Mouse (Mus musculus): ENCODE data around the gene Fbxl8.

The Fbxl8 gene

GRCm38 (mm10) chr8:105303874-105304273, 39.4 kb downstream of the Fbxl8 start:
- no peak for DNase-seq (ENCODE audit: low spot score in 2 of 2)

GRCm38 (mm10) chr8:105304325-105305210, 40.1 kb downstream of the Fbxl8 start:
- DNase-seq (ENCODE audit: low spot score in 2 of 2), result no peak

DNA sequence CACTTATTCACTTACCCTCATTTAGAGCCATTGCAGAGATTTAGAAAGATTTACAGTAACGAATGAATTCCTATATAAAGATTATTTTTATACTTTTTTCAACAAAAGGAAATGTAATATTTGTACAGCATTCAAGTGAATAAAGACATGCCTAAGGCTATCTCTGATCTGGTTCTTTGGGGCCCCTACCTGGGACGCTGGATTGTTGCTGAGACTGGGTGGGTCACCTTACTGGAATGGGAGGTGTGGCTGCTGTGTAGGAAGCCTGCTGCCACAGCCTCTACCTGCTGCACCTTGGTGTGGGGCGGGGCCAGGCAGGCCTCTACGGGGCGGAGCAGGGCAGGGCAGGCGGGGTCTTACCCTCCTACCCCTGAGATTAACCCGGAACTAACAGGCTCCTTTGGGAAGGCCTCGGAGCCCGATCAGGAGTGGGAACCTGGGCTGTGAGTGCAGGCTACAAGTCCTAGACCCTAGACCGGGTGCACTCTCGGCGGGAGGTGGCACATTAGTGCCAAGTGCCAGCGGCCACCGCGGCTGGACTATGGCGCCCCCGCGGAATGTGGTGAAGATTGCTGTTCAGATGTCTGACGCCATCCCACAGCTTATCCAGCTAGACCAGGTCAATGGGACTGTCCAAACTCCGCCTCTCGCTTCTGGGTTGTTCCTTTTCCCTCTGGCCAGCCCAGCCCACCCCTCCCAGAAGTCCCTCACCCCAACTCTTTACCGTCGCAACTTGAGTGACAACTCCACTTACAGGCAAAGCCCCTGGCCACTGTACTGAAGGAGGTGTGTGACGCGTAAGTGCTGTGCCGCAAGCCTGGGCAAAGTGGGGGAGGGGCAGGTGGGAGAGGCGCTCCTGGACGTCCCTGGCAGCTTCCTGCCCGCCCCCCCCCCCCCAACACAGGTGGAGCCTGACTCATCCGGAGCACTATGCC, 41.0 kb downstream of the Fbxl8 start, which contains the start of gene Elmo3:
Gene Elmo3, plus strand, starts transcription at position 391 of the 935 bp plus-strand sequence.
- DNase-seq (ENCODE audit: low spot score in 2 of 2), result peak in 1 of 2 experiments; percentile 77

- DNase-seq (ENCODE audit: low spot score in 2 of 2), result no peak
Observed at GRCm38 (mm10) chr8:105306146-105306691, 41.8 kb downstream of the Fbxl8 start.

DNA sequence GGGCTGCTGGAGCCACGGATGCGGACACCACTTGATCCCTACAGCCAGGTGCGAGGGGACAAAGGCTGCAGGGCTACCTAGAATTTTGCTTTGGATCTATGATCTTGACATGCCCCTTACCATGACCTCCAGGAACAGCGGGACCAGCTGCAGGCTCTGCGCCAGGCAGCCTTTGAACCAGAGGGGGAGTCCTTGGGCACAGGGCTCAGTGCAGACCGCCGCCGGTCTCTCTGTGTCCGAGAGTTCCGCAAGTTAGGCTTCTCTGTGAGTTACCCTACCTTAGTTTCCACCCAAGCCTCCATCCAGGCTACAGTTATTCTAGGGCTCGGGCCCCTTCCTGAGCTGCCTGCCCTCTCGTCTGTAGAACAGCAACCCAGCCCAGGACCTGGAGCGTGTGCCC, 43.2 kb downstream of the Fbxl8 start:
- no peak for DNase-seq (ENCODE audit: low spot score in 2 of 2)

- no peak for DNase-seq (ENCODE audit: low spot score in 2 of 2)
Observed at GRCm38 (mm10) chr8:105308428-105308827, 44.0 kb downstream of the Fbxl8 start.

DNA sequence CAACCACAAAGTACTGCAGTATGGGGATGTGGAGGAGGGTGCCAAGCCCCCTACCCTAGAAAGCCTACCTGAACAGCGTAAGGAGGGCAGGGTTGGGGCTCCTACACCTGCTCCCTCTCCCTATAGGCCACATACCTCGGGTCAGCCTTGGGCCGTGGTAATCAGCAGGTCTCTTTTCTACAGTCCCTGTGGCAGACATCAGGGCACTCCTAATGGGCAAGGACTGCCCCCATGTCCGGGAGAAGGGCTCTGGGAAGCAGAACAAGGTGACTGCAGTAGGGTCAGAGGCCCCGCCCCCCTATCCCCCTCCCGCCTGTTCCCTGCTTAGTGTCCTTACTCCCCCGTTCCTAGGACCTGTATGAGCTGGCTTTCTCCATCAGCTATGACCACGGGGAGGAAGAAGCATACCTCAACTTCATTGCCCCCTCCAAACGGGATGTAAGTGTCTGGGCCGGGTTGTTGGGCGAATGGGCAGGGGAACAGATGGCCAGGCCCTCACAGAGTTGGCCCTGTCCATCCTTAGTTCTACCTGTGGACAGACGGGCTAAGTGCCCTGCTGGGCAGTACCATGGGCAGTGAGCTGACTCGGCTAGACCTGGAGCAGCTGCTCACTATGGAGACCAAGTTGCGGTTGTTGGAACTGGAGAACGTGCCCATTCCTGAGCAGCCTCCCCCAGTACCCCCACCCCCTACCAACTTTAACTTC, 44.8 kb downstream of the Fbxl8 start:
- DNase-seq (ENCODE audit: low spot score in 2 of 2), result no peak

DNA sequence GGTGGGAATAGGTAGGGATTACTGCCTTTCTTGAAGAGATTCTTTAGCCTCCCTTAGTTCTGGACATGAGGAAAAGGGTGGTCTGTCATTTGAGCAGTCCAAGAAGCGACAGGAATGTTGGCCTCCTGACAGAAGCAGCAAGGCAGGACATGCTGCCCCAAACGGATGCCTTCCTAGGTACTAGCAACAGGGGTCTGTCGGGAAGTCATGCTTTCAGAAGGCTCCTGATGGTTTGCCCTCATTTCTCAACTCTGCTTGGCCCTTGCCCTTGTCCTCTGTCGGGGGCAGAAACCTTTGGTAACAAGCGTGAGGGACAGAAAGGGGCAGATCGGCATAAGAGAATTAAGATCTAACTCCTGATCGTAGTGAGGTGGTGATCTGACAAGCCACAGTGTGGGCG, 45.7 kb downstream of the Fbxl8 start:
- no peak for DNase-seq (ENCODE audit: low spot score in 2 of 2)

DNA sequence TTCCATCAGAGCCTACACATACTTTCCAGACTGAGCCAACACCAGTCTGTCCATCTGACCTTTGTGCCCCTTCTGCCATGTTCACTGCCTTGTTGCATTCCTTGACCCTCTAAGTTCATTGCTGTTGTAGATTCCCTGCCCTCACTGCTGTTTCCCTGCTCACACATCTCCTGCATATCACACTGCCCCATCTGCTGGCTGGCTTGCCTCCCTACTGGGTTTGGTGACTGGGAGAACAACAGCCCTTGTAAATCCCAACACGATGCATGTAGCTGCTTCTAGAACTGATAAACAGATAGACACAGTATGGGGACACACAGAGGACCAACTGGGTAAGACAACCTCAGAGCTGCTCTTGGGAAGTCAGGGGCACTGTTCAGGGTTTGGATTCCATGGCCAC, 47.3 kb downstream of the Fbxl8 start:
- DNase-seq (ENCODE audit: low spot score in 2 of 2), result no peak

DNA sequence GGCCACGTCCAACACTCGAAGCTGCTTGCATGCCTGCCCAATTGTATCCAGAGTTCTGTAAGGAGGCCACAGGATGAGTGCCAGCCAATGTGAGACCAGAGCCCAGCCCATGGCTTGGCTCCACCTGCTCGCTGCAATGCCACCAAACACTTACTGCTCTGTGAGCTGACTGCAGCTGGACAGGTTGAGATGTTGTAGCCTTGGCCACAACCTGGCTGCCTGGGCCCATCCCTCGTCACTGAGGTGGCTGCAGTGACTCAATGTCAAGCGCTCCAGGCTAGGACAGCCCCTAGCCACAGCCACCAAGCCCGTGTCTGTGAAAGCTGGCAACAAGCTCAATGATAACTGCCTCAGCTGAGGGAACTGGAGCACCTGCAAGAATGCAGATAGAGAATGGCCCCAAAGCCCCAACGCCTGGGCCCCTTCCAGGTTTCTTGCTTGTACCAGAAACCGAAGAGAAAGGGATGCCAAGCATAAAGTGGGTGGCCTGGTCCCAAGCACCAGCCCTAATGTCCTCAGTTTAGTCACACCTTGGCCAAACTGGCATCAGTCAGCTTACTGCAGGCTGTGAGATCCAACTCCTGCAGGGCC, 48.5 kb downstream of the Fbxl8 start:
- no peak for DNase-seq (ENCODE audit: low spot score in 2 of 2)

DNA sequence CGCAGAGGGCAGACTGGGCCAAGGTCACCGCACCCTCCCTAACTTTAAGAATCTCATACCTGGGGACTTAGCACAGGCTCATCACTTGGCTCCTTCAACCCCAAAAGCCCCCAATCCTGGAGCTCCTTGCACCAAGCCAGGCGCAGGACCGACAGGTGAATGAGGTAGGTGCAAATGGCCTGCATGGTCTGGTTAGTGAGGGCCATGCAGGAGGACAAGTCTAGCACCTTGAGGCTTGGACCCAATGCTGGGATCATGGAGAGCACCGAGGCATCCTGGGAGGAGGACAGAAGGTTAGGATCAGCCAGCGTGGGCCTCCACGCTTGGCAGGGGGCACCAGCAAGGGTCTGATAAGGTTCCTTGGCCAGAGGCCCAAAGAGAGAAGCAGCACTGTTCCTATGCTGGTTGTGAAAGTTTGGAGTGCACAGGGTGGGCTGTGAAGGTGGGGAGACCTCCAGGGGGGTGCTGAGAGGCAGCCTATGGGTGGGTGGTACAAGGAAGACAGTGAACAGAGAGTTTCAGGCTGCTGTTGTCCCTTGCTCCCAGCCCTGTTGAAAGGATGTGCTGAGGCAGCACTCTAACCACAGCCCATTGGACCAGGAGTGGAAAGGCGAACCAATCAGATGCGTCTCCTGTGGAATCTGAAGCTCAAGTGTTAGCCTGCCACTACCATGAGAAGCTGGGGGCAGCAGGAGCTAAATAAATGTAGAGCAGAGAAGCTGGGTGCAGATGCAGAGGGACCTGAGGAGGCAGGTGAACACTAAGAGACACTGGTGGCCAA, 49.4 kb downstream of the Fbxl8 start:
- no peak for DNase-seq (ENCODE audit: low spot score in 2 of 2)

DNA sequence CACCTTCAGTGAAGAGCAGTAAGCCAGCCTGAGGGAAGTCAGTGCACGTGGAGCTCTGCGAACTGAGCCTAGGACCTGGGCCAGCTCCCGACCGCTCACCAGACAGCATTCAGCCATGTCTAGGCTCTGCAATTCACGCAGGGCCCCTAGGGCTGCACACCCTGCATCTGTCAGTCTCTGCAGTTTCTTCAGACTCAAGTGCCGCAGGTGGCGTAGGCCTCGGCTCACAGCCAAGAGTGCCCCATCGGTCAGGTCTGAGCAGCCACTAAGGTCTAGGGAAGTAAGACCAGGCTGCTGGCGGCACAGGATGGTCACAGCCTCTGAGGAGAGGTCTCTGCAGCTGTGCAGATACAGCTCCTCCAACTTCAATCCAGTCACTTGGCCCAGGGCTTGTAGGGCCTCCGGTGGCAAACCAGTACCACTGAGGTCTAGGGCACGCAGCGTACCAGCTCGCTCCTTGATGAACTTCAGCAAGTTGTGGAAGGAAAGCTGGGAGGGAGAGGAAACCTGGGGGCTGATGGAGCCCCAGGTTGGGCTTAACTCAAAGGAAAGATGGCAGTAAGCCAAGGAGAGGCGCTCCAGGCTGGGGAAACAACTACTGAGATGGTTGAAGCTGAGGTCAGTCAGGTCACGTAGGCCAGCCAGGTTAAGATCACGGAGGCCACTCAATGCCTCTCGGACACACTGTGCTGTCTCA, 50.8 kb downstream of the Fbxl8 start:
- no peak for DNase-seq (ENCODE audit: low spot score in 2 of 2)

DNA sequence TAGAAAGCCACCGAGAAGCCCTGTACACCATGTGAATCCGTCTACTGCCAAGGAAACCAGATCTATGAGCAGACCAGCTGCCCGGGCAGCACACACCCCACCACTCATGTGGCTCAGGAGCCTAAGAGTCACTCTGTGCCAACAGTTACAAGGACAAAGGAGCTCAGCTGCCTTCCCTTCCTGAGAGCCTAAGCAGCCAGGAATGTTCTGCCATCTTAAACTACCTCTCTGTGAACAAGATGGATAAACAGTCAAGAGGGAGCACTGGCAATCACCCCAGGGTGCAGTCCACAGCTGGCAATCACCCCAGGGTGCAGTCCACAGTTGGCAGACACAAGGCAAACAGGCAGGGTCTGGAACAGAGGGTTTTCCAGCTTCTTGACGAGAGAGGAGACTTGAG, 53.5 kb downstream of the Fbxl8 start:
- no peak for DNase-seq (ENCODE audit: low spot score in 2 of 2)

DNA sequence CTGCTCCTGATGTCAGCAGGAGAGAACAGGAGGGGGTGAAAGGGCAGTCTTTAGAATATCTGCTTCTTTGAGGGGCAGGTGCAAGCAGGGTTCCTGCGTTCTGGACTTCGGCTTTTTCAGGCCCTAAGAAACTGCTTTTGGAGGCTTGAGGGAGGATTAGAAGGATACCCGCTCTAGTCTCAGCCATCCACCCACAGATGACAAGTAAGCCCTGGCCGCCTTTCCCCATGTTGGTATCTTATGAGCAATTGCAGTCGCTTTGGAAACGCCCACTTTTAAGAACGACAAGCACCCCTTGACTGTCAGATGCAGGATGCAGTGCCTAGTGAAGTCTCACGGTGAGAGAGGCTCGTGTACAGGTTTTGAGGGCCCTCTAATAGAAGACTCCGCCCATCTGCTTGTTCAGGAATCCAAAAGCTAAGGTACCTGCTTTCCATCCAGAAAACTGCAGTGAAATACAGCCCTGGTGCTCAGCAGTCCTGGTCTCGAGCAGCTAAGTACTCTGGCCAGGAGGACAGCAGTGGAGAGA, 54.3 kb downstream of the Fbxl8 start:
- no peak for DNase-seq (ENCODE audit: low spot score in 2 of 2)

All from right cerebral cortex, postnatal 10 days (tissue).